Mouse (Mus musculus) C2C12 (cell line): ENCODE results near the gene Raver2.
"Not testable (repeated sequence)": the region's sequence is repeated elsewhere in the genome, so short reads cannot be mapped to it uniquely, and the experiment has no call there.

Experiments used
- CTCF ChIP-seq: IDR thresholded peaks from one replicate; pipeline ENCODE4 v1.5.1; 2011; ENCODE audit not compliant: control insufficient read depth, insufficient read depth, insufficient read length
- USF1 ChIP-seq: IDR thresholded peaks from one replicate; pipeline ENCODE4 v1.6.1; 2011; ENCODE audit warnings: low read depth, mild to moderate bottlenecking, control low read depth, moderate library complexity

DNA sequence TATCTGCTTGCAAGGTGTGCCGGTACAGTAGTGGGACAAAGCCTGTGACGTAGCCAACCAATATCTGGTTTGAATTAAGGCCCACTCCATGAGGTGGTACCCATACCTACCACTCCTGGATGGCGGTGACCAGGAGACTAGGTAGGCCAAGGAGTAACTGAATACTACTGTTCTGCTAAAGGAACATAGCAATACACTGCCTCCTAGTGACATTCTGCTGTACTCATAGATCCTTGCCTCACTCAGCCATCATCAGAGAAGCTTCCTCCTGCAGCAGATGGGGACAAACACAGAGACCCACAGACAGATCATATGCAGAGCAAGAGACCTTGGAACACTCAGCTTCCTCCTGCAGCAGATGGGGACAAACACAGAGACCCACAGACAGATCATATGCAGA lies 21.8 kb downstream of the Raver2 start:
- not testable (repeated sequence) for TF ChIP-seq CTCF, USF1
